Mouse (Mus musculus) embryonic facial prominence, embryonic 13.5 days (tissue): ENCODE results near the gene Prelp. TPM values are rescaled to one million over a fixed set of nuclear protein-coding genes. Genes with fewer than 3 reads are reported as not detected.

Source experiments
- ATAC-seq: fragments of 200-750 bp; cut with Nextera tagmentation; 2 replicates; pipeline ENCODE4 v1.8.0; 2017; ENCODE audit warnings: low read depth; ENCODE audit not compliant: insufficient number of reproducible peaks, insufficient read depth, low FRiP score, low TSS enrichment
- H3K27ac ChIP-seq: fragments of 300-500 bp; sonication (generic); 2 replicates; pipeline ENCODE4 v1.5.1; 2015; ENCODE audit warnings: moderate library complexity, mild to moderate bottlenecking, inconsistent platforms
- H3K27me3 ChIP-seq: fragments of 300-500 bp; sonication (generic); 2 replicates; pipeline ENCODE4 v1.6.1; 2015; ENCODE audit warnings: mild to moderate bottlenecking, inconsistent platforms
- H3K36me3 ChIP-seq: fragments of 300-500 bp; sonication (generic); 2 replicates; pipeline ENCODE4 v1.6.1; 2015; ENCODE audit warnings: mild to moderate bottlenecking, inconsistent platforms
- H3K4me1 ChIP-seq: fragments of 300-500 bp; sonication (generic); 2 replicates; pipeline ENCODE4 v1.6.1; 2015; ENCODE audit warnings: inconsistent platforms
- H3K4me2 ChIP-seq: fragments of 300-500 bp; sonication (generic); 2 replicates; pipeline ENCODE4 v1.6.1; 2015; ENCODE audit warnings: moderate library complexity, mild to moderate bottlenecking, inconsistent platforms
- H3K4me3 ChIP-seq: fragments of 300-500 bp; sonication (generic); 2 replicates; pipeline ENCODE4 v1.5.1; 2015; ENCODE audit warnings: mild to moderate bottlenecking, inconsistent platforms
- H3K9ac ChIP-seq: fragments of 300-500 bp; sonication (generic); 2 replicates; pipeline ENCODE4 v1.6.1; 2015; ENCODE audit warnings: mild to moderate bottlenecking, inconsistent platforms
- H3K9me3 ChIP-seq: fragments of 300-500 bp; sonication (generic); 2 replicates; pipeline ENCODE4 v1.6.1; 2016; ENCODE audit warnings: inconsistent platforms
- WGBS: fragments of 180-500 bp; shearing (Covaris S2); methylation state at CpG from one replicate; pipeline ENCODE4 v1.1.7; 2015; ENCODE audit warnings: mixed read lengths; 5-methylcytosine and 5-hydroxymethylcytosine counted together
- polyA plus RNA-seq: library from polyadenylated mRNA; unstranded; fragments of >200 nt; fragmentation: Nextera tagmentation; extraction: Ambion mirVana; gene quantifications from 2 replicates; pipeline ENCODE4 v1.2.1, GENCODE M21; 2015

Gene Prelp
- polyA plus RNA-seq, 1 experiment from 2014 or later, result 3.3 TPM

- Histone ChIP-seq H3K4me1 (peaks cover 29% of the 10 kb centered on the region), H3K27ac (no peak overlapping the region), H3K4me3 (no peak overlapping the region), H3K9me3 (no peaks in the 10 kb centered on the region), H3K9ac (no peak overlapping the region), H3K27me3 (0 out of 2 replicates have a peak, but pooled peaks cover 4% of the 10 kb centered on the region), H3K4me2 (no peak overlapping the region), H3K36me3 (no peaks in the 10 kb centered on the region)
- no peak for ATAC-seq
- 69% methylated on average over 6 of the region's 6 CpGs for WGBS
Measured at GRCm38 (mm10) chr1:133913018-133913417, 8.2 kb downstream of the Prelp start.

DNA sequence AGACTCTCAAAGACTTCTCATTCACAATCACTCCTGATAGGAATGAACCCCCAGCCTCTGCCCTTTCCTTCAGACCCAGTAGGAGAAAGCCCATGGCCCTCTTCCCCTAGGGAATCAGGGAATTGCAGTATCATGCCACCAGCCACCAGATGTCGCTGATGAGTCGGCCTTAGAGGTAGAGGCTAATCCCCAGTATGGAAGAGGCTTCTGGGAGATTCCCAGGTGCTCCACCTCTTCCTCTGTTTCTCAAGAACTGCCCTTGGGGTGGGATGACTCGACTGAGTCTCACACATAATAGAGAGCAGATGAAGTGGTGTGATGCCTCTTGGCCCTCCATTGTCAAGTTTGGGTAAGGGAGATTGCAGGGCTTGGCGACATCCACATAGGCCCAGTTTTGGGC lies 9.8 kb downstream of the Prelp start:
- H3K4me3 ChIP-seq, result no peak overlapping the region
- no peak overlapping the region for H3K9ac ChIP-seq
- no peaks in the 10 kb centered on the region for H3K36me3 ChIP-seq
- no peak overlapping the region for H3K27ac ChIP-seq
- peaks cover 9% of the 10 kb centered on the region for H3K27me3 ChIP-seq
- no peak for ATAC-seq
- WGBS, result 24% methylated on average over 4 of the region's 4 CpGs
- no peak overlapping the region for H3K4me2 ChIP-seq
- no peaks in the 10 kb centered on the region for H3K9me3 ChIP-seq
- peaks cover 35% of the 10 kb centered on the region for H3K4me1 ChIP-seq

DNA sequence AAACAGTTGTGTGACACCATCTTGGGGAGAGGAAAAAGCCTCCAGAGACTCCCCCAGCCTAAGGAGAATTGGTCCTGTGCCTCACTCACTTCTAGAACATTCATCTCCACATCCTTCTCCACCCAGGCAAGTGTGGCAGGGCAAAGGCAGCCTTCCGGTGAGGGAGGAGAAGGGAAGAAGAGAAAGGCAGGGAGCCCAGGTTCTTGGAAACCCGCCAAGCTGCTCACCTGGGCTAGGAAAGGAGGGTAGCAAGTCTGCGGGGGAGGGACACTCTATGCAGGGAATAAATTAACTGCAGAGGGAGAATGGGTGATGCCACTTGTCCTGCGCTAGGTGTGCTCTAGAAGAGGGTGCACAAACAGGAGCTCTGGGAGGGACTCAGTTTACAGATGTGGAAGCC lies 10.2 kb downstream of the Prelp start:
- Histone ChIP-seq H3K9me3 (no peaks in the 10 kb centered on the region), H3K4me2 (no peak overlapping the region), H3K4me1 (peaks cover 33% of the 10 kb centered on the region), H3K36me3 (no peaks in the 10 kb centered on the region), H3K27ac (no peak overlapping the region), H3K9ac (no peak overlapping the region), H3K27me3 (peaks cover 13% of the 10 kb centered on the region), H3K4me3 (no peak overlapping the region)
- WGBS, result 59% methylated on average over 4 of the region's 4 CpGs
- ATAC-seq, result no peak

DNA sequence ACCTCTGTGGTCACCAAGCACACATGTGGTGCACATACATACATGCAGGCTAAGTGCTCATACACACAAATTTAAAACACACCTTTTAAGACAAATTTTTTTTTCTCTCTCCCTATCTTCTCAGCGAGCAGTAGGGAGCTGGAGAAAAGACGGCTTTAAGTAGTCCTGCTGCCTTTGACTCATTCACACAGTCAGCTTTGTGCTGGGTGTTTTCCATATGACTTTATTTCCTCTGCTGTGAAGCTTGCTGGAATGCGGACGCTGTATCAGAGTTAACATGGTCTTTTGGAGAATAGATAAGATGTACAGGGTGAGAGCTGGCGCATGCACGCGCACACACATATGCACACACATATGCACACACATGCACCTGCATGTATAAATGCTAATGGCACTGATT lies 11.1 kb downstream of the Prelp start:
- no peak overlapping the region for H3K27ac ChIP-seq
- WGBS, result 85% methylated on average over 7 of the region's 7 CpGs
- H3K4me1 ChIP-seq, result peaks cover 27% of the 10 kb centered on the region
- no peaks in the 10 kb centered on the region for H3K36me3 ChIP-seq
- H3K4me2 ChIP-seq, result no peak overlapping the region
- no peak overlapping the region for H3K4me3 ChIP-seq
- no peaks in the 10 kb centered on the region for H3K9me3 ChIP-seq
- H3K9ac ChIP-seq, result no peak overlapping the region
- no peak for ATAC-seq
- H3K27me3 ChIP-seq, result peaks cover 13% of the 10 kb centered on the region

DNA sequence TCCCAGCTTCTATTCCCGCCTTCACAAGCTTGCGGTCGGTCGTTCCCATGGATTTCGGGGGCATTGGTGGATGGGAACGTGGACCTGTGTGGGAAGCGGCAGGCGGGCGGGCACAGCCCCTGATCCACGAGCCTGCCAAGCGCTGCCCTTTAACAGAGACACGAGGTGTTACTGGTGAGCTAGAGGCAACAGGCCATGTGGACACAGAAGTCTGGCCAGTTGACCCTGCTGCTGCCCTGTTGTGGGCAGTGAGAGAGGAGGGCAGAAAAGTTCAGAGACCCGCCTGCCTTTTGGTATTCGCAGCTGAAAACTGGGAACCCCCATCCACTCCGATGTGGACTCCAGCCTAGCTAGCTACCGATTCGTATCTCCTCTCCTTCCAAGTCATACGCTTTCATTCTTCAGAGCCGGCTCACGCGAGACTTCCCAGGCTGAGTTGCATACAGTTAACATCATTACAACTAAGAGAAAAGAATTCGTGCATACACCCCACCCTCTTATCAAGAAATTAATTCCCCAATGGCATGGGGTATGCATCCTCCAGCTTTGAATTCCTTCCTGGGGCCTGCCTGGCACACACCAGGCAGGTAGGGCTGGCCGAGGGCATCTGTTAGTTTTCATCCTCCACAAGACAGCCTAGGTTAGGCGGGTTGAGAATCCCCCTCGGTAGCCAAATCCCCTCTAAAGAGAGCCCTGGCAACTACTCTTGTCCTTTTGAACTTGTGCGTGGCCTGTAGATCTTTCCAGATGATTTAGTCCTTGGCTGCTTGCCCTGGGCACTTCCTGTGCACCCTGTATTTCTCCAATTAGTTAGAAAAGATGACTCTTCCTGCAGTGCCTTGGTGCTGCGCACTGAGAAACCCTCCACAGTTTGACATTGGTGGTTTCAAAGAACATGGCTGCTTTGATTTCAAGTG lies 12.3 kb downstream of the Prelp start:
- peak overlapping the region; percentile 78 for H3K27ac ChIP-seq
- no peak; the same call in 1 of the 2 replicates for ATAC-seq
- 10% methylated on average over 27 of the region's 27 CpGs for WGBS

DNA sequence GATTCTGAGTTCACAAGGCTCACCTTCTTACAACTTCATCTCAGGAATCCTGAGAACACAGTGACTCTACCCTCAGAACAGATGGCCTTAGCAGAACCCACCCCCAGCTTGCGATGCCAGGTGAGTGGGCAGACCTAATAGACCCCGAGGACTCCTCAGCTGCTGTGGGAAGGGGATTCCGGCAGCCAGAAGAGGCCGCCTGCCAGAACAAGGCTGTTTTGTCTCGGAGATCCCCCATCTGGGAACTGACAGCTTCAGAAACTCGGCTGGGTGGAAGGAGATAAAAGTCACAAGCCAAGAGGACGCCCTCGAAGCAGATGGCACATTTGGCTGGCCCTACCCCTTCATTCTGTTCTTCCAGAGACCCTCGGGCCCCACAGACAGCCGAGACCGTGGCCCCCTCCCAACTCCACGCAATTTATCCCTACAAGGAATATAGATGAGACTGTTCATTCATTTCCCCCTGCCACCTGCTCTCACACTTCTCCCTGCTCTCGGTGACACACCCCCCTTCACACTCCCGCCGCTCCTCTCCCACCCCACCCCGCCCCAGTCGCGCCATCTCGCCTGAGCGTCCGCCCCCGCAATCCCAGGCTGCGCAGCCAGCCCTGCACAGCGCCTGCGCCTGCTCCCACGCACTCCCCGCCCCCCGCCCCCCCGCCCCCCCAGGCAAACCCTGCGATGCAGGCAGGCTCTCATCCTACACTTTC lies 13.1 kb downstream of the Prelp start, which contains the start of gene Optc:
TSS of gene Optc (minus strand) at position 51 of the 710 bp plus-strand sequence.
- H3K4me3 ChIP-seq, result peak within 1 kb of the TSS; percentile 44
- peak within 1 kb of the TSS; percentile 71 for H3K9ac ChIP-seq
- peak within 1 kb of the TSS; percentile 93 for H3K4me2 ChIP-seq
- peaks cover 13% of the 10 kb centered on the region for H3K27me3 ChIP-seq
- H3K36me3 ChIP-seq, result no peaks in the 10 kb centered on the region
- no peaks in the 10 kb centered on the region for H3K9me3 ChIP-seq
- ATAC-seq, result peak; percentile 58
- H3K4me1 ChIP-seq, result peaks cover 27% of the 10 kb centered on the region
- H3K27ac ChIP-seq, result peak within 1 kb of the TSS; percentile 78
- WGBS, result 2% methylated on average over 30 of the region's 30 CpGs

More for the DNA sequence above, 12.3 kb downstream of the Prelp start:
- no peaks in the 10 kb centered on the region for H3K9me3 ChIP-seq
- peak overlapping the region; percentile 71 for H3K9ac ChIP-seq
- peaks cover 13% of the 10 kb centered on the region for H3K27me3 ChIP-seq
- peak overlapping the region; percentile 44 for H3K4me3 ChIP-seq
- H3K36me3 ChIP-seq, result no peaks in the 10 kb centered on the region
- H3K4me2 ChIP-seq, result peak overlapping the region; percentile 93
- peaks cover 27% of the 10 kb centered on the region for H3K4me1 ChIP-seq

DNA sequence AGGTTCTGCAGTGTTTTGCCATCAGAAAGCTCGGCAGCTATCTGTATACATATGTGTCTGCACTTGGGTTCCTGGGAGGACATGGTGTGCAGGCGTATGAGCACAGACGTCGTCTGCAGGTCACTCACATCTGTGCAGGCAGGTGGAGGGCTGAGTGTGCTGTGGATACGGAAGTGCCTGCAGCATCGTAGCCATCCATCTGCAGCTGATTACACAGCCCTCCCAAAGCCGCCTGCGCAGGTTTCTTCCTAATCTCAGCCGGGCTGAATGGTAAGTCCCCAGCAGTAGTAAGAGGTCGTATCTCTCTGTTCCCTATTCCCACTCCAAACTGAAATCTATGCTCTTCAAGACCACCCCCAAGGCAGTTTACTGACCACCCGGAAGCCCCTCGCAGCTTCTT lies 14.8 kb downstream of the Prelp start:
- H3K4me3 ChIP-seq, result no peak overlapping the region

DNA sequence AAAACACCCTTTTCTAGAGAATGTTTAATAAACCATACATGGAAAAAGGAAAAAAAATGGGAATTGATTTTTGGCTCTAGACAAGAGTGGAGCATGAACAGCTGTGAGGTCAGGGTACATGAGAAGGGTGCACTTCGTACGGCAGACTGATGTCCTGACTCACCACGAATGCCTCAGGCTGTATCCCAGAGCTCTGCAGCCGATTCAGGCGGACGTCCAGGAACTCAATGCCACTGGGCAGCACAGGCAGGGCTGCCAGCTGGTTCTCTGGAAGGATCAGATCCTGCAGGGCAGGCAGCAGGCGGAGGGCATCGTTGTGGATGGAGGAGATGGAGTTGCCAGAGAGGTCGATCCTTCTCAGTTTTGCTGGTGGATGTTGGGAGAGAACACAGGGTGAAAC lies 20.4 kb downstream of the Prelp start:
- H3K27ac ChIP-seq, result no peak overlapping the region
- H3K9me3 ChIP-seq, result no peaks in the 10 kb centered on the region
- no peak overlapping the region for H3K9ac ChIP-seq
- WGBS, result 63% methylated on average over 9 of the region's 9 CpGs
- no peak for ATAC-seq
- H3K4me1 ChIP-seq, result peaks cover 7% of the 10 kb centered on the region; the same call in 1 of the 2 replicates
- H3K36me3 ChIP-seq, result no peaks in the 10 kb centered on the region
- H3K4me3 ChIP-seq, result no peak overlapping the region
- no peak overlapping the region for H3K4me2 ChIP-seq
- 0 out of 2 replicates have a peak, but pooled peaks cover 3% of the 10 kb centered on the region for H3K27me3 ChIP-seq

More for the DNA sequence above, 14.8 kb downstream of the Prelp start:
- Histone ChIP-seq H3K4me1 (peaks cover 27% of the 10 kb centered on the region), H3K9ac (peak overlapping the region; percentile 49; the same call in 1 of the 2 replicates), H3K27me3 (peaks cover 16% of the 10 kb centered on the region), H3K9me3 (no peaks in the 10 kb centered on the region), H3K4me2 (peak overlapping the region; percentile 18; the same call in 1 of the 2 replicates), H3K27ac (no peak overlapping the region), H3K36me3 (no peaks in the 10 kb centered on the region)
- ATAC-seq, result no peak
- whole genome bisulfite sequencing, result 20% methylated on average over 12 of the region's 12 CpGs

- H3K4me2 ChIP-seq, result no peak overlapping the region
- no peak for ATAC-seq
Measured at GRCm38 (mm10) chr1:133899043-133899542, 22.1 kb downstream of the Prelp start.

GRCm38 (mm10) chr1:133897293-133897692 lies 23.9 kb downstream of the Prelp start:
- 0 out of 2 replicates have a peak, but pooled peaks cover 3% of the 10 kb centered on the region for H3K27me3 ChIP-seq
- WGBS, result 75% methylated on average over 6 of the region's 6 CpGs
- ATAC-seq, result no peak
- no peak overlapping the region for H3K4me2 ChIP-seq
- no peak overlapping the region for H3K4me3 ChIP-seq
- no peak overlapping the region for H3K9ac ChIP-seq
- H3K9me3 ChIP-seq, result no peaks in the 10 kb centered on the region
- peaks cover 22% of the 10 kb centered on the region for H3K4me1 ChIP-seq
- H3K36me3 ChIP-seq, result no peaks in the 10 kb centered on the region
- H3K27ac ChIP-seq, result no peak overlapping the region

More at GRCm38 (mm10) chr1:133899043-133899542, 22.1 kb downstream of the Prelp start:
- Histone ChIP-seq H3K36me3 (no peaks in the 10 kb centered on the region), H3K9ac (no peak overlapping the region), H3K4me3 (no peak overlapping the region), H3K9me3 (no peaks in the 10 kb centered on the region), H3K27ac (no peak overlapping the region), H3K4me1 (peaks cover 10% of the 10 kb centered on the region; the same call in 1 of the 2 replicates), H3K27me3 (0 out of 2 replicates have a peak, but pooled peaks cover 3% of the 10 kb centered on the region)
- 69% methylated on average over 9 of the region's 9 CpGs for WGBS

GRCm38 (mm10) chr1:133891489-133891888 lies 29.7 kb downstream of the Prelp start:
- peaks cover 61% of the 10 kb centered on the region for H3K4me1 ChIP-seq
- H3K36me3 ChIP-seq, result no peaks in the 10 kb centered on the region
- 0 out of 2 replicates have a peak overlapping the region, but pooled peaks have one; percentile 0 for H3K9ac ChIP-seq
- no peak overlapping the region; the same call in 1 of the 2 replicates for H3K4me2 ChIP-seq
- no peak for ATAC-seq
- no peak overlapping the region for H3K4me3 ChIP-seq
- 8% methylated on average over 5 of the region's 5 CpGs for WGBS
- no peaks in the 10 kb centered on the region for H3K9me3 ChIP-seq
- H3K27ac ChIP-seq, result no peak overlapping the region
- H3K27me3 ChIP-seq, result no peaks in the 10 kb centered on the region; the same call in 1 of the 2 replicates
